Mouse (Mus musculus): Measurements from ENCODE around the gene Pkdcc. TPM values are rescaled to one million over a fixed set of nuclear protein-coding genes. Genes with fewer than 3 reads are reported as not detected.
A peak's percentile ranks its signal among the peaks of the same experiment; 100 is the strongest.

Gene Pkdcc
- polyA plus RNA-seq, 1 experiment from 2014 or later = 5.8 TPM

DNA sequence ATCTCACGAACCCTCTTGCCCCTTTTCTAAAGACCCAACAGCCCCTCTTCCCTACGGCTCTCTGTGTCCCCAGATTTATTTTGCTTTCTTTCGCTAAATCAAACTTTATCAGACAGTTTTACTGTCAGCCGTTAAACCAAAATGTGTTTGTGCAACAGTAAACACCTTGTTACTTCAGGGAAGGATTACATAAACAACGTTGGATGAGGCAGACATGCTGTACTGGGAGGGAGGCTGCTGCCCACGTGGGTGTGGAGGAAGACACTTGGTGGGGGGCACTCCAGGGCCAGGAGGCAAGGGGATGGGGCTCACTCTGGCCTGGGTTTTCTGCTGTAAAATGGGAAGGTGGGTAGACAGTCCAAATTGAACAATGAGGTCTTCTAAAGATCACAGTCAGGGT, 32.3 kb upstream of the Pkdcc start:
- Histone ChIP-seq H3K9me3 (ENCODE audit: control insufficient read depth, low read length) (no peaks in the 10 kb centered on the region), H3K27me3 (replicated peaks; ENCODE audit: control insufficient read depth, insufficient read depth, low read length) (no peaks in the 10 kb centered on the region), H3K36me3 (ENCODE audit: control insufficient read depth, insufficient read depth) (no peaks in the 10 kb centered on the region), H3K27ac (ENCODE audit: low read length) (no peak overlapping the region), H3K4me1 (replicated peaks; ENCODE audit: control insufficient read depth, insufficient read depth, low read length) (peaks cover 2% of the 10 kb centered on the region), H3K4me2 (ENCODE audit: low read length) (no peak overlapping the region), H3K4me3 (replicated peaks; ENCODE audit: low read length) (no peak overlapping the region), H3K9ac (replicated peaks; ENCODE audit: low read depth, low read length) (no peak overlapping the region)
- ATAC-seq = no peak
- 79% methylated on average over 6 of the region's 6 CpGs for WGBS

DNA sequence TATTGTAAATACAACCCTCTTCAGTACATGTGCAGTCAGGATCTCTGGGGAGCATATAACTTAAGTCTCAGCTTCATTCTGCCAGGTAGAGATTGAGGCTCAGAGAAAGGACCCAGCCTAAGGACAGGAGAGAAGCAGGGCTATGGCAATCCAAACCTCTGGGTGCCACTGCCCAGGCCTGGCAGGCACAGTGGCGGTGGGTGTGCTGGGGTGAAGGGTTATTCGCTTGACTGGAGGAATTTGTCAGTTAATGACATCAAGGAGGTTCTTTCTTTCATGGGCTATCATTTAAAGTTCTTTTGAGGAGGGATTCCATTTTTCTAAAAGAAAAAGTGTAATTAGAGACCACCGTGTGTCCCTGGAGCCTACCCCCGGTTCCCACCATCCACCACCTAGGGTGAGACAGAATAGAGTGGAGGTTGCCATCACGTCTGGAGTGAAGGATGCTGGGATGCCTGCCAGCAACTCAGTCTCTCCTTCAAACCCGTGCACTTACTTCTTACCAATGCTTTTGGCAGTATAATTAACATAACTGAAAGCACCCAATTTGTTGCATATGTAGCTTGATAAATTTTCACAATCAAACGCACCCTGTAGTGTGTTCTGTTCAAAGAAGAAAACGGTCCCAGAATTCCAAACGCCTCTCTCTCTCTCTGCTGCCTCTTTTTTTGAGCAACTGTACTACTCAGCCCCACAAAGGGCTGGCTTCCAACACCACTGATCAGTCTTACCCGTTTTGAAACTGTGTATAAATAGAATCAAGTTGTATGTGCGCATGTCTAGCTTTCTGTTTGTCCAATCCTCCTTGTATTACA, 27.1 kb upstream of the Pkdcc start:
- H3K36me3 ChIP-seq (ENCODE audit: control insufficient read depth, insufficient read depth) = no peaks in the 10 kb centered on the region
- H3K4me3 ChIP-seq (replicated peaks; ENCODE audit: low read length) = no peak overlapping the region
- WGBS = 5% methylated on average over 11 of the region's 11 CpGs
- no peaks in the 10 kb centered on the region for H3K9me3 ChIP-seq (ENCODE audit: control insufficient read depth, low read length)
- H3K27ac ChIP-seq (ENCODE audit: low read length) = peak overlapping the region; percentile 45
- no peaks in the 10 kb centered on the region for H3K27me3 ChIP-seq (replicated peaks; ENCODE audit: control insufficient read depth, insufficient read depth, low read length)
- peak; percentile 98 for ATAC-seq
- no peak overlapping the region for H3K9ac ChIP-seq (replicated peaks; ENCODE audit: low read depth, low read length)
- peaks cover 12% of the 10 kb centered on the region for H3K4me1 ChIP-seq (replicated peaks; ENCODE audit: control insufficient read depth, insufficient read depth, low read length)
- H3K4me2 ChIP-seq (ENCODE audit: low read length) = peak overlapping the region; percentile 6

DNA sequence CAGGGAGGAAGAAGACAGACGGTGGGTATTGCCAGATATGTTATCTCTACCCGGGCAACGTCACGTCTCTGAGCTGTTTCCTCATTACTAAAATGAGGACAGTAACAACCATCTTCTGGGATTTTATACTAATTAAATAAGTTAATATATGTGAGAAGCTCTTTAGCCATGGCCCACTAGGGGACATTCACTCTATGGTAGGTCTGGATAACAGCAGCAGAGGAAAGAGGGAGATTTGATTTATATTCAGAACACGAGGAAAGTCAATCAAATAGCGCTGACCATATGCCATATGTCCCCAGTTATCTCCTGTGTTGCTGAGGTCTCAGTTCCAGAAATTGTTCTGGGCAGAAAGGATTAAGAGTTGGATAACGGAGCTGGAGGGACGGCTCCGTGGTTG, 24.3 kb upstream of the Pkdcc start:
- Histone ChIP-seq H3K4me2 (ENCODE audit: low read length) (no peak overlapping the region), H3K4me3 (replicated peaks; ENCODE audit: low read length) (no peak overlapping the region)

DNA sequence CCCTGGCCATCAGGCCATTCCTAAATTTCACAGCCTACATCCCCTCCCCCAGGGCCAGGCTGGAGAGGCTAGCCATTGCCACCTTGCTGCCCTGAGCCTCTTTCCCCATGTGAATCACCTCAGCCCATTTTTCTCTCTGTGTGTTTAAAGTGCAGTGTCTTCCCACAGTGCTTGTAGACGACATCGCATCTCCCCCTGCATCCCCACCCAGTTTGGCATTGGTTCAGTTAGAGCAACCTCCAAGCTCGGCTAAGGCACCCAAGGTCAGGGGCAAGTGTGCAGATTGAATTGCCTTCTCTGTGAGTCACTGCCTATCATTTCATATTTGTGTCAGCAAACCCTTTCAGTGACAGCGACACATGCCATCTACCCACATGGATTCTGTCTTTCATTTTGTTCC, 20.6 kb upstream of the Pkdcc start:
- no peaks in the 10 kb centered on the region for H3K36me3 ChIP-seq (ENCODE audit: control insufficient read depth, insufficient read depth)
- H3K27me3 ChIP-seq (replicated peaks; ENCODE audit: control insufficient read depth, insufficient read depth, low read length) = no peaks in the 10 kb centered on the region
- no peak overlapping the region for H3K4me2 ChIP-seq (ENCODE audit: low read length)
- 86% methylated on average over 4 of the region's 4 CpGs for WGBS
- H3K27ac ChIP-seq (ENCODE audit: low read length) = no peak overlapping the region
- no peaks in the 10 kb centered on the region for H3K4me1 ChIP-seq (replicated peaks; ENCODE audit: control insufficient read depth, insufficient read depth, low read length)
- no peak for ATAC-seq
- H3K9ac ChIP-seq (replicated peaks; ENCODE audit: low read depth, low read length) = no peak overlapping the region
- no peak overlapping the region for H3K4me3 ChIP-seq (replicated peaks; ENCODE audit: low read length)
- no peaks in the 10 kb centered on the region for H3K9me3 ChIP-seq (ENCODE audit: control insufficient read depth, low read length)

More for the DNA sequence above, 24.3 kb upstream of the Pkdcc start:
- H3K4me1 ChIP-seq (replicated peaks; ENCODE audit: control insufficient read depth, insufficient read depth, low read length) = peaks cover 12% of the 10 kb centered on the region
- no peak for ATAC-seq
- H3K27ac ChIP-seq (ENCODE audit: low read length) = no peak overlapping the region
- 88% methylated on average over 9 of the region's 9 CpGs for WGBS
- H3K27me3 ChIP-seq (replicated peaks; ENCODE audit: control insufficient read depth, insufficient read depth, low read length) = no peaks in the 10 kb centered on the region
- H3K9me3 ChIP-seq (ENCODE audit: control insufficient read depth, low read length) = no peaks in the 10 kb centered on the region
- H3K36me3 ChIP-seq (ENCODE audit: control insufficient read depth, insufficient read depth) = no peaks in the 10 kb centered on the region
- no peak overlapping the region for H3K9ac ChIP-seq (replicated peaks; ENCODE audit: low read depth, low read length)

DNA sequence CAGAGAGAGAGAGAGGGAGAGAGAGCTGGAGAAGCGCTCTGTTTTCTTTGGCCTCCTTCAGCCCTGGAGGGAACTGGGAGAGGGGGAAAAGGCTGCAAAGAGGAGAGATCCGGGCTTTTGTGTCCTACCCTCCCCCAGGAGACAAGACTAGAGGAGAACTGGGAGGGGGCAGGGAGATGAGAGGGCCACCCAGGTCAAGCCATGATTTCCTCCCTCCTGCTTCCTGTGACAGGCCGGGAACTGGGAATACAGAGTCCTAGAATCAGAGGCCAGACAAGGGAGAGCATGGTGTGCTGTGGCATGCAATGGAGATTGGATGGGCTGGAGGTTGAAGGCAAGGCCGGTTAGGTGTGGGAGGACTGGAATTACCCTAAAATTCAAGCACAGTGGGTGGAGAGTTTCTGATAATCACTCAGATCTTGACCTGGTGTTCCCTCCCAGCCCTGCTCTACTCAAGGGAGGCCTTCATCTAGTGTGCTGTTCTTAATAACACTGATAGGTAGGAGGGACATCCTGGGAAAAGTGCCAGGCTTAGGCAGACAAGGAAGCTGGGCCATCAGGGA, 17.6 kb upstream of the Pkdcc start:
- H3K36me3 ChIP-seq (ENCODE audit: control insufficient read depth, insufficient read depth) = no peaks in the 10 kb centered on the region
- H3K9ac ChIP-seq (replicated peaks; ENCODE audit: low read depth, low read length) = no peak overlapping the region
- no peaks in the 10 kb centered on the region for H3K9me3 ChIP-seq (ENCODE audit: control insufficient read depth, low read length)
- H3K4me1 ChIP-seq (replicated peaks; ENCODE audit: control insufficient read depth, insufficient read depth, low read length) = peaks cover 4% of the 10 kb centered on the region; the same call in 1 of the 2 replicates
- ATAC-seq = no peak
- H3K27me3 ChIP-seq (replicated peaks; ENCODE audit: control insufficient read depth, insufficient read depth, low read length) = no peaks in the 10 kb centered on the region
- no peak overlapping the region for H3K4me3 ChIP-seq (replicated peaks; ENCODE audit: low read length)
- H3K4me2 ChIP-seq (ENCODE audit: low read length) = no peak overlapping the region
- 66% methylated on average over 4 of the region's 4 CpGs for WGBS
- no peak overlapping the region for H3K27ac ChIP-seq (ENCODE audit: low read length)

DNA sequence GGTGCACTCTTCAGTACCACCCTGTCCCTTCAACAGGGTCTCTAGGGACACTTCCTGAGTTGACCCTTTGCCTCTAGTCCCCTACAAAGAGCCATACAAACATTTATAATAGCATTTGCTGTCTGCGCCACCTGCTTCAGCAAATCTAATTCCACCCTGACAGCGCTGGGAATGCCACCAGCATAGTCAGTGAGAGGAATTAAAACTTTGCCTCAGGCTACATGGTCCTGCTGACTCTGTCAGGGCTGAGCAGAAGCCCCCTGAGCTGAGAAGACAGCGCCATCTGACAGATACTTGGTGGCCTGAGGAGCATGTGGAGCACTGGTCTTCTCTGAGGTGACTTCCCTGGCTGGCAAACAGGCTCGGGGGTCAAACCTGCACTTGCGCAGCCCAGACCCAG, 14.6 kb upstream of the Pkdcc start:
- Histone ChIP-seq H3K27me3 (replicated peaks; ENCODE audit: control insufficient read depth, insufficient read depth, low read length) (no peaks in the 10 kb centered on the region), H3K9me3 (ENCODE audit: control insufficient read depth, low read length) (no peaks in the 10 kb centered on the region), H3K9ac (replicated peaks; ENCODE audit: low read depth, low read length) (no peak overlapping the region), H3K4me2 (ENCODE audit: low read length) (no peak overlapping the region), H3K4me3 (replicated peaks; ENCODE audit: low read length) (no peak overlapping the region), H3K36me3 (ENCODE audit: control insufficient read depth, insufficient read depth) (no peaks in the 10 kb centered on the region), H3K27ac (ENCODE audit: low read length) (no peak overlapping the region), H3K4me1 (replicated peaks; ENCODE audit: control insufficient read depth, insufficient read depth, low read length) (peaks cover 14% of the 10 kb centered on the region)
- no peak for ATAC-seq
- WGBS = 65% methylated on average over 5 of the region's 5 CpGs

DNA sequence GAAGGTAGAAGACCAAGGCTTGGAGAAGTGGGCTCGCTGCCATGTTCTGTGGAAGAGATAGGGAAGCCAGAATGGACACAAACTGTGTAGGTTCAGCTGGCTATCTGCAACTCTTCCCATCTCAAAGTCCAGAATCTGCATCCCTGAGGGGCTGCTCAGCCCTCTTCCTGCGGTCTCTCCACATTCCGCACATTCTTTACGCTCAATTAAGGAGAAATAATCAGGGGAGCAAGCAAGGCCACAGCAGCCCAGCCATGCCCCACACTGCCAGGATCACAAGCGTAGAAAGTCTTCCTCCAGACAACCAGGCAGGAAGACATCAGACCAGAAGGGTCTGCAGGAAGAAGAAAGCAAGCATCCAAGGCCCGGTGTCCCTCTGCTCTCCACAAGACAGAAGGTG, 13.8 kb upstream of the Pkdcc start:
- Histone ChIP-seq H3K36me3 (ENCODE audit: control insufficient read depth, insufficient read depth) (no peaks in the 10 kb centered on the region), H3K27me3 (replicated peaks; ENCODE audit: control insufficient read depth, insufficient read depth, low read length) (no peaks in the 10 kb centered on the region), H3K9ac (replicated peaks; ENCODE audit: low read depth, low read length) (no peak overlapping the region), H3K4me2 (ENCODE audit: low read length) (no peak overlapping the region), H3K27ac (ENCODE audit: low read length) (no peak overlapping the region), H3K4me3 (replicated peaks; ENCODE audit: low read length) (no peak overlapping the region), H3K4me1 (replicated peaks; ENCODE audit: control insufficient read depth, insufficient read depth, low read length) (peaks cover 14% of the 10 kb centered on the region), H3K9me3 (ENCODE audit: control insufficient read depth, low read length) (no peaks in the 10 kb centered on the region)
- no peak; the same call in 1 of the 2 replicates for ATAC-seq
- WGBS = 17% methylated on average over 6 of the region's 6 CpGs

DNA sequence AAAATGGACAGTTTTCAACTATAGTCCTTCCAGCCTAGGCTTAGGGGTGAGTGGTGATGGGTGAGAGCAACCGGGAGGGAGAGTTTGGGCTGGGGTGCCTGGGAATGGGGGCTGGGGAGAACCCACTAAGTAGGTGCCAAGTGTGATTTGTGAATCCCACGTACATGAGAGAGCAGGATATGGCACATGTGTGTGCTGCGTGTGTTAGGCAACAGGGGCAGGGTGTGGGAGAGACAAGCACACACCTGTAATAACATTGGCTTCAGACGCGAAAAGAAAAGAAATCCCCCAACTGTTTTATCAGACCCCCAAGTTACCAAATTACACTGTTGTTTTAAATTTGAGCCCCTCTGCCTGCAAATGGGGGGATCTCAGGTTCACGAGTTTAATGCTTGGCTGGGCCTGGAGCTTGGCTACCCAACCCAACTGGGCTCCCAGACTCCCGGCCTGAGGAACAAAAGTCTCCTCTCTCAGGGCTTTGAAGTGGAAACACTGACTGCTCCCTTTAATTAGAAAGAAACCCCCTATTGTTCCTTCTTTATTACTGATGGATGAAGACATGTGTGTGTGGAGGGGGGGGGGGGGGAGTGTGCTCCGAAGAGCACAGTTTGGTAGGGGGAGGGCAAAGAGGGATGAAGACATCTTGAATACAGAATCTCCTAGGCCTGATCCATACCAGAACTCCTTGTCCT, 11.3 kb upstream of the Pkdcc start:
- Histone ChIP-seq H3K27ac (ENCODE audit: low read length) (no peak overlapping the region), H3K4me3 (replicated peaks; ENCODE audit: low read length) (no peak overlapping the region), H3K9ac (replicated peaks; ENCODE audit: low read depth, low read length) (no peak overlapping the region), H3K4me2 (ENCODE audit: low read length) (no peak overlapping the region), H3K9me3 (ENCODE audit: control insufficient read depth, low read length) (no peaks in the 10 kb centered on the region), H3K4me1 (replicated peaks; ENCODE audit: control insufficient read depth, insufficient read depth, low read length) (peaks cover 14% of the 10 kb centered on the region), H3K36me3 (ENCODE audit: control insufficient read depth, insufficient read depth) (no peaks in the 10 kb centered on the region), H3K27me3 (replicated peaks; ENCODE audit: control insufficient read depth, insufficient read depth, low read length) (no peaks in the 10 kb centered on the region)
- ATAC-seq = peak; percentile 69; the same call in 1 of the 2 replicates
- WGBS = 22% methylated on average over 7 of the region's 8 CpGs

DNA sequence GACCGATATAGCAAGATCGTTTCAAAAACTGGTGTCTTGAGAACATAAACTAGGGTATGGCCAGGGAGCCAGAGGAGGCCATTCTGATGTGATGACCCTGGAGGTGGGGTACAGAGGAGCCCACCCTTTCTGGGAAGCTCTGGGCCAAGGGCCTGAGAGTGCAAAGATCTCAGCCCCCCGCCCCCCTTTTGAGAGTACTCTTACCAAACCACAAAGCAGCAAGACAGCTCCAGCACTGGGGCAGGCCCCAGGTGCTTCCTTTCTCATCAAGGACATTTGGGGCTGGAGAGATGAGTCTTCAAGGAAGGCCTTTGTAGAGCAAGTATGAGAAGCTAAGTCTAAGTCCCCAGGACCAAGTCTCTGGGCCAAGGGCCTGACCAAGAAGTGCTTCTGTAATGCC, 7.8 kb upstream of the Pkdcc start:
- Histone ChIP-seq H3K27me3 (replicated peaks; ENCODE audit: control insufficient read depth, insufficient read depth, low read length) (no peaks in the 10 kb centered on the region), H3K4me3 (replicated peaks; ENCODE audit: low read length) (no peak overlapping the region), H3K9me3 (ENCODE audit: control insufficient read depth, low read length) (no peaks in the 10 kb centered on the region), H3K36me3 (ENCODE audit: control insufficient read depth, insufficient read depth) (no peaks in the 10 kb centered on the region), H3K4me1 (replicated peaks; ENCODE audit: control insufficient read depth, insufficient read depth, low read length) (peaks cover 12% of the 10 kb centered on the region), H3K27ac (ENCODE audit: low read length) (no peak overlapping the region), H3K9ac (replicated peaks; ENCODE audit: low read depth, low read length) (no peak overlapping the region), H3K4me2 (ENCODE audit: low read length) (no peak overlapping the region)
- WGBS = 97% methylated on average over 3 of the region's 3 CpGs
- no peak for ATAC-seq

All from forebrain, embryonic 16.5 days (tissue).